Mouse (Mus musculus): ENCODE measurements around the gene Vegfc.

The Vegfc gene

GRCm38 (mm10) chr8:54185927-54186326 is 108.5 kb downstream of the Vegfc start:
- no peak for DNase-seq (ENCODE audit: low spot score in 2 of 2)

DNA sequence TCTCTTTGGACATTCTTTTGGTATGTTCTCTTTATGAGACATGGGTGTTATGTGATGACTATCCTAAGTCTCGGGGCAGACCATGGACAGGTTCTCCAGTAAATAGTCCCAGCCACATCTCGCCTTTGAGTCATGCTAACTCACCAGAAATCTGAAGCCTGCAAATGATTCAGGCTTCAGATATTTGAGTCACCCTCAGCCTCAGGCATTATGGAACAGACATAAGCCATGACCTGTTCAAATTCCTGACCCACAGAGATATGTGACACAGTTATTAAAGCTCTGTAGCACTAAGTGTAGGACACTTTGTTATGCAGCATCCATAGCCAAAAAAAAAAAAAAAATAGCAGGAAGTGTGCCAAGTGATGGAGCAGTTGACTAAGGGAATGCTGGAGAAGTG is 138.8 kb downstream of the Vegfc start:
- no peak for DNase-seq (ENCODE audit: low spot score in 2 of 2)

DNA sequence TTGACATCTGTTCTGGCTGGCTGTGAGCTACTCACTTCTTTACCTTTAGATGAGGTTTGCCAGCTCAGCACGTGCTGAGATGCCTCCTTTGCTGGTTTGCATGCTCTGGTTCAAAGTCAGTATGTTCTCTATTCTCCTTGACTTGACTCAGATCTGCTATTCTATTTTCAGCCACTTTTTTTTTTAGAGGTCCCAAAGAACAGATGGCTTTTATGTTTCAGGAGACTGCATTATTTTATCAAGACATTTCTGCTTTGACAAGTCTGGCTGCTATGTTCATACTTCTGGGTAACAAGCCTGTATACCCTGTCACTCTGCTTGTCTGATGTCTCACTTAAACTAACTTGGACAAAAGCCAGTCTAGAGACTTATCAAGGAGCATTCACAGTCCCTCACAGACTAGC is 151.4 kb downstream of the Vegfc start:
- no peak for DNase-seq (ENCODE audit: low spot score in 2 of 2)

DNA sequence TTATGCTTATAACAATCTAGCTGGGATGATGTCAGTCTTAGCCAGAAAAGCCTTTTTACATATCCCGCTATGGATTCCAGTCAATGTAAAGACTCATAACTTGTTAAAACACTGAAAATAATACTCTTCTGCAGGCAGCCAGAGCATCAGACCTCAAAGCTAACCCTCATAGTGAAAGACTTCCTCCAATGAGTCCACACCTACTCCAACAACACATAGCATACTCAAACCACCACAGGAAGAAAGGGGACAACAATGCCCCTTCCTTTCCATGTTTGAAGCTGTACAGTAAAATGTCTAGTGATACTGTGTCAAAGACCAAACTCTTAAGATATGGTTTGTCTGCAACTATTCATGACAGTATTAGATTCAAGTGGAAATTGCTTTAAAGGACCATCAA is 153.2 kb downstream of the Vegfc start:
- DNase-seq (ENCODE audit: low spot score in 2 of 2): no peak

GRCm38 (mm10) chr8:54233316-54233715 is 155.9 kb downstream of the Vegfc start:
- no peak for DNase-seq (ENCODE audit: low spot score in 2 of 2)
